8 mouse cellular contexts compared by ENCODE assay signal in the genomic region with DNA sequence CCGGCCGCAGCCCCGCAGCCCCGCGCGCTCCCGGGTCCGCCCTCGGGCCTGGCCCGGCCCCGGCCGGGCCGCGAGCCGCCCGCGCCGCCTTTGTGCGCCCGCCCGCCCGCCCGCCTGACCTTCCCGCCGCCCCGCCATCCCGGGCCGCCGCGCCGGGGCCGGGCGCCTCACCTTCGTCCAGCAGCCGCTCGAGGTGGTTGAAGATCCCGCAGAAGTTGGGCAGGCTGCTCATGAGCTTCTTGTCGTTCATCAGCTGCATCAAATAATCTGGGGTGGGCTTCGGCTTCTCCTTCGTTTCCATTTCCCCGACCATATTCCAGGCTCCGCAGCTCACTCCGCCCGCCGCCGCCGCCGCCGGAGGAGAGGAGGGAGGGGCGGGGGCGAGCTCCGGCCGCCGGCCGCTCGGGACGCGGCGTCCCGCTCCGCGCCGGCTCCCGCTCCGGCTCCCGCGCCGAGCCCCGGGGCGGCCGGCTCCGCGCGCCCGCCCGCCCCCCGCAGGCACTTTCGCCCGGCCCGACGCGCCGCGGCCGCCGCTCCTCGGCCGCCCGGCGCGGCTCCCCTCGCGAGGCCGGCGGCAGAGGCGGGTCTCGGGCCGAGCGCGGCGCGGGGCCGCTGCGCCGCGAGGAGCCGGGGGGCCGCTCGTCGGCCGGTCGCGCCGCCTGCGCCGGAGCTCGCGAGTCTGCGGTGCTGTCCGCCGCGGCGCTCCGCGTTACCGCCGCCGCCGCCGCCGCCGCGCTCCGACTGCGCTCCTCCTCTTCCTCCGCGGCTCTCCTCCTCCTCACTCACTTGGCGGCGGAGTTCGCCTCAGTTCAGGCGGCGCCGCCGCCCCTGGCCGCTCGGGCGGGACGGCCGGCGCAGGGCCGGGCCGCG. TPM values are rescaled to one million over a fixed set of nuclear protein-coding genes. Genes with fewer than 3 reads are reported as not detected.
DNase-seq lines count a peak whose midpoint lies in the region; ATAC-seq and TF ChIP-seq lines count a peak whose summit lies in the region.

No protein-coding gene starts in this region.

- TF ChIP-seq CTCF in ES-Bruce4 (IDR thresholded peaks at IDR 0.05; ENCODE audit: low read depth, low read length) = no peak
- TF ChIP-seq CTCF in heart, postnatal 0 days (IDR thresholded peaks at IDR 0.05; ENCODE audit: low read depth) = no peak
- no peak for TF ChIP-seq CTCF in thymus, adult 2 months (IDR thresholded peaks at IDR 0.05; ENCODE audit: borderline replicate concordance, control insufficient read depth, extremely low read depth, insufficient read depth, low read length, poor library complexity)

- TF ChIP-seq POLR2A in ES-Bruce4 (IDR thresholded peaks at IDR 0.05; ENCODE audit: insufficient read depth, low read length) = no peak
- TF ChIP-seq POLR2A in thymus, adult 2 months (IDR thresholded peaks at IDR 0.05; ENCODE audit: control insufficient read depth, extremely low read depth, insufficient read depth, low read length, poor library complexity) = peak; percentile 91

- no peaks in the 10 kb centered on the region for H3K36me3 ChIP-seq in ES-Bruce4 (ENCODE audit: control insufficient read depth, insufficient read depth, low read length, poor library complexity, severe bottlenecking)
- peaks cover 5% of the 10 kb centered on the region; the same call in 1 of the 2 replicates for H3K36me3 ChIP-seq in forebrain, embryonic 10.5 days (replicated peaks)
- H3K36me3 ChIP-seq in heart, postnatal 0 days (replicated peaks; ENCODE audit: control insufficient read depth, insufficient read depth, low read length) = no peaks in the 10 kb centered on the region
- H3K36me3 ChIP-seq in neural tube, embryonic 15.5 days = no peaks in the 10 kb centered on the region
- no peaks in the 10 kb centered on the region for H3K36me3 ChIP-seq in thymus, adult 2 months (ENCODE audit: control insufficient read depth, insufficient read depth, low read length)

- H3K4me1 ChIP-seq in ES-Bruce4 (ENCODE audit: control insufficient read depth, insufficient read depth, low read length) = no peaks in the 10 kb centered on the region
- H3K4me1 ChIP-seq in forebrain, embryonic 10.5 days = peaks cover 47% of the 10 kb centered on the region
- H3K4me1 ChIP-seq in heart, postnatal 0 days (ENCODE audit: control insufficient read depth, insufficient read depth) = peaks cover 21% of the 10 kb centered on the region
- peaks cover 30% of the 10 kb centered on the region for H3K4me1 ChIP-seq in neural tube, embryonic 15.5 days
- H3K4me1 ChIP-seq in thymus, adult 2 months (replicated peaks; ENCODE audit: control insufficient read depth, insufficient read depth, low read length) = no peaks in the 10 kb centered on the region

- DNase-seq in c-Kit-negative CD71-positive TER-119-positive erythroid progenitor cells, embryonic 14.5 days (ENCODE audit: low read depth, low spot score) = peak; percentile 47
- peak; percentile 53 for DNase-seq in forebrain, embryonic 10.5 days (ENCODE audit: extremely low spot score, low spot score)
- peak; percentile 85 for DNase-seq in heart, postnatal 0 days (ENCODE audit: low spot score)
- peak; percentile 83 to 93 for DNase-seq in kidney, postnatal 25 days
- peak; percentile 83 to 85 for DNase-seq in lung, adult 18-20 months
- peak; percentile 69 for DNase-seq in thymus, adult 2 months

- peak overlapping the region; percentile 88 for H3K27ac ChIP-seq in ES-Bruce4 (ENCODE audit: insufficient read depth, low read length)
- H3K27ac ChIP-seq in forebrain, embryonic 10.5 days = peak overlapping the region; percentile 99
- H3K27ac ChIP-seq in heart, postnatal 0 days (ENCODE audit: low read depth) = peak overlapping the region; percentile 99
- H3K27ac ChIP-seq in neural tube, embryonic 15.5 days (replicated peaks) = peak overlapping the region; percentile 99
- peak overlapping the region; percentile 76; the same call in 1 of the 2 replicates for H3K27ac ChIP-seq in thymus, adult 2 months (ENCODE audit: control insufficient read depth, insufficient read depth, low read length)

- H3K9ac ChIP-seq in ES-Bruce4 (ENCODE audit: low read depth, poor library complexity, severe bottlenecking) = peak overlapping the region; percentile 89
- peak overlapping the region; percentile 100 for H3K9ac ChIP-seq in heart, postnatal 0 days (replicated peaks; ENCODE audit: low read depth, low read length)
- H3K9ac ChIP-seq in neural tube, embryonic 15.5 days (replicated peaks) = peak overlapping the region; percentile 93

- no peaks in the 10 kb centered on the region for H3K27me3 ChIP-seq in ES-Bruce4 (ENCODE audit: control insufficient read depth, insufficient read depth, low read length, poor library complexity, severe bottlenecking)
- no peaks in the 10 kb centered on the region for H3K27me3 ChIP-seq in forebrain, embryonic 10.5 days (ENCODE audit: poor library complexity, severe bottlenecking)
- H3K27me3 ChIP-seq in heart, postnatal 0 days (ENCODE audit: control insufficient read depth, insufficient read depth, low read length) = no peaks in the 10 kb centered on the region
- H3K27me3 ChIP-seq in neural tube, embryonic 15.5 days (replicated peaks) = no peaks in the 10 kb centered on the region
- no peaks in the 10 kb centered on the region for H3K27me3 ChIP-seq in thymus, adult 2 months (ENCODE audit: control insufficient read depth, insufficient read depth, low read length)

- H3K4me2 ChIP-seq in heart, postnatal 0 days (ENCODE audit: low read depth, low read length) = peak overlapping the region; percentile 76
- peak overlapping the region; percentile 62 for H3K4me2 ChIP-seq in neural tube, embryonic 15.5 days

- H3K9me3 ChIP-seq in ES-Bruce4 (replicated peaks; ENCODE audit: control insufficient read depth, insufficient read depth, low read length, poor library complexity, severe bottlenecking) = no peaks in the 10 kb centered on the region
- H3K9me3 ChIP-seq in forebrain, embryonic 10.5 days = no peaks in the 10 kb centered on the region
- H3K9me3 ChIP-seq in heart, postnatal 0 days (replicated peaks; ENCODE audit: control insufficient read depth, low read length) = no peaks in the 10 kb centered on the region
- no peaks in the 10 kb centered on the region for H3K9me3 ChIP-seq in neural tube, embryonic 15.5 days (replicated peaks)

- peak overlapping the region; percentile 96 for H3K4me3 ChIP-seq in ES-Bruce4 (ENCODE audit: low read depth, low read length)
- H3K4me3 ChIP-seq in forebrain, embryonic 10.5 days = peak overlapping the region; percentile 88
- peak overlapping the region; percentile 98 for H3K4me3 ChIP-seq in heart, postnatal 0 days (ENCODE audit: low read depth, low read length)
- peak overlapping the region; percentile 82 for H3K4me3 ChIP-seq in neural tube, embryonic 15.5 days (replicated peaks)
- peak overlapping the region; percentile 93 for H3K4me3 ChIP-seq in thymus, adult 2 months (ENCODE audit: control insufficient read depth, insufficient read depth, low read length)

- 11% methylated on average over 148 of the region's 153 CpGs for WGBS in forebrain, embryonic 10.5 days
- under 1% methylated on average over 42 of the region's 153 CpGs for WGBS in heart, postnatal 0 days
- WGBS in neural tube, embryonic 15.5 days = 0% methylated on average over 69 of the region's 153 CpGs
- 19% methylated on average over 149 of the region's 153 CpGs for WGBS in thymus, adult 2 months

- peak; percentile 59 for ATAC-seq in heart, postnatal 0 days (ENCODE audit: insufficient read depth, low read depth)
- 0 out of 2 replicates have a peak, but pooled peaks have one; percentile 13 for ATAC-seq in neural tube, embryonic 15.5 days (ENCODE audit: low FRiP score)

- no peak for TF ChIP-seq EP300 in ES-Bruce4 (IDR thresholded peaks at IDR 0.05; ENCODE audit: insufficient read depth, low read depth, low read length)
- no peak for TF ChIP-seq EP300 in heart, postnatal 0 days (IDR thresholded peaks at IDR 0.05; ENCODE audit: low read depth)

RNA-seq across cellular contexts. Expression of gene Qk, which starts 0.9 kb away (rescaled TPM):
- polyA plus RNA-seq in ES-Bruce4 (2011; ENCODE audit: insufficient read depth, insufficient read length, low read depth, missing spikeins) = 240 and 252 TPM in 2 replicates
- 40.5 and 47.0 TPM in 2 replicates for polyA plus RNA-seq in forebrain, embryonic 10.5 days (2016; fragmentation: Nextera tagmentation; extraction: Ambion mirVana)
- 359 and 460 TPM in 2 replicates for total RNA-seq in heart, postnatal 0 days (2014; rRNA removed; ENCODE audit: low replicate concordance)
- polyA plus RNA-seq in heart, postnatal 0 days (2015; fragmentation: Nextera tagmentation; extraction: Ambion mirVana) = 47.6 and 54.8 TPM in 2 replicates
- polyA plus RNA-seq in neural tube, embryonic 15.5 days (2015; fragmentation: Nextera tagmentation; extraction: Ambion mirVana) = 38.9 and 44.0 TPM in 2 replicates
- polyA plus RNA-seq in thymus, adult 2 months (2012; rRNA removed) = 182 and 203 TPM in 2 replicates

Comparison
In these comparisons a context has a peak if more than half of its experiments do, and no peak if none do; other contexts are left out.
1. Peak in every context shown above with its lines: DNase-seq, ATAC-seq, H3K4me3 ChIP-seq and H3K27ac ChIP-seq.